Mouse (Mus musculus): ENCODE results near the gene Arfip1.

Arfip1 gene

DNA sequence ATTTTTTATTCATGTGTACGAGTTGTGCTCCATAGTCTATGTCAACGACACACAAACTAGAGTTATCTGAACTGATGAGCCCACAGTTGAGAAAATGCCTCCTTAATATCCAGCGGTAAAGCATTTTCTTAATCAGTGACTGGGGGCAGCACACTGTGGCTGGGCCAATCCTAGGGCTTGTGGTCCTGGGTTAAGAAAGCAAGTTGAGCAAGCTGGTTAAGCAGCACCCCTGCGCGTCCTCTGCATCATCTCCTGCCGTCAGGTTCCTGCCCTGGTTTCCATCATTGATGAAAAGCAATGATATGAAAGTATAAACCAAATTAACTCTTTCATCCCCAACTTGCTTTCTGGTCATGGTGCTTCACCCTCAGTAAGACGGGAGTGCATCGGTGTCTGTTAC is 89.8 kb downstream of the Arfip1 start:
- in situ Hi-C loops (cut with MboI, MseI), result no loop called here

DNA sequence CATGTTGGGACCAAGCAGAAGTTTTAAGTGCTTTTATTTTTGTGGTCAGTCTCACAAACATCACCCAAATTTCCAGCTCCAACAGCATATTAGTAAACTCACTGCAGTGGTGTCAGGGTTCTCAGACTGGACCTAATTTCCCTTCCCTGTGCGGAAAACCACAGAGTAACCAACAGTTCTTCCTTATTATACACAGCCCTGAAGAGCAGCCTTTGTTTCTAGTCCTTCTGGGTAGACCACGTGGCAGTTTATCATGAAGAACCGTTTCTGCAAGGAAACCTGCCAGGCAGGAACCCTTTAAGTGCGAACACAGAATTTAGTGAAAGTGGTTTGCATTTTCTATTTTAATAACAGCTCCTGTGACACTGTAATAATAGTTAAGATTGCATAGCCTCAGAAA is 90.3 kb downstream of the Arfip1 start:
- in situ Hi-C loops (cut with MboI, MseI), result no loop called here

DNA sequence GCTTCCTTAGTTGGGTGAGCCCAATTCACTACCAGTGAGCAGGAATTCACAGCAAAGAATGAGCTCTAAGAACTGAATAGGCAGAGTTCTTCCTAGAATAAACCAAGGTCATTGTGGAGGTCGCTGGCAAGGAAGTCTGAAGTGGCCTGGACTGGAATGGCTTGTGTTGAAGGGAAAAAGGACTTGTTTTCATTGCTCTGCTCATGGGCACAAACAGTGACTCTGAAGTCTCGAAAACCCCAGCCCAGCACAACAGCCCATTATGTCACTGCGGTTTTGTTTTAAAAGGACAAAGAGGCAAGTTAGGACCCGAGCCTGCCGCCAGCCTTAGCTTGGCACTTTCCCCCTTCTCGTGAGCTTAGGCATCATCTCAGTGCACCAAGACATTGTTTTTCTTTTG is 93.7 kb downstream of the Arfip1 start:
- in situ Hi-C loops (cut with MboI, MseI), result no loop called here

DNA sequence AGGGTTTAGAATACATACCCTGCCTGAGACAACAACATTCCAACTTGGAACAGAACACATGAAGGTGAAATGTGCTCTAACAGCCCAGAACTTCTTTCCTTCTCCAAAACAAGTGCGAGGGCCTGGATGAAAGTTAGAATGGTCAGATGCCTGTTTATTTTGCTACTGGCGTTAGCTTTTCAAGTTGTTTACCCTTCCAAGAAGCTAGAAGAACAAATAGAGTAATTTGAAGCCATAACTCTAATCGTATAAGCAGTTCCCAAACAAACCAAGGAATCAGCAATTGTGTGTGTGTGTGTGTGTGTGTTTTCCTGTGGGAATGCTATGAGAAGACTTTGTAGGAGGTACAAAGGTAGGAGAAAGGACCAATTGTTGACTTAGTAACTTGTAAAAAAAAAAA is 97.5 kb downstream of the Arfip1 start:
- in situ Hi-C loops (cut with MboI, MseI), result loop anchor here in 1 of 2 experiments (5.0 kb wide), 1 partner anchor 133 kb away; no protein-coding TSS in a partner anchor

DNA sequence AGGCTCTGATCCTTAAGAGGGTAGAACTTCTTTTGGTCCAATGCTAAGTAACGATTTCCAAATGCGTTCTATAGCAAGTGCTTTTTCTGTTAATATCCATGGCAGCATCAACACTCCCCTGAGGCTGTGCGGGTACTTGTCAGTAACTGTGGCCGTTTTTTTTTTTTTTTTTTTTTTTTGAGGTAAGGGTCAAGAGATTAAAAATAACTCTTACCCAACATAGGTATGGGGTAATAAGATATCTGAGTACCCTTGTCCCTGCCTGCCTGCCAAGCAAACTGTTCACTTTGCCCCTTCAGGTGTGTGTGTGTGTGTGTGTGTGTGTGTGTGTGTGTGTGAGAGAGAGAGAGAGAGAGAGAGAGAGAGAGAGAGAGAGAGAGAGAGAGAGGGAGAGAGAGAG is 98.1 kb downstream of the Arfip1 start:
- in situ Hi-C loops (cut with MboI, MseI), result loop anchor here in 1 of 2 experiments (5.0 kb wide), 1 partner anchor 132 kb away; no protein-coding TSS in a partner anchor

DNA sequence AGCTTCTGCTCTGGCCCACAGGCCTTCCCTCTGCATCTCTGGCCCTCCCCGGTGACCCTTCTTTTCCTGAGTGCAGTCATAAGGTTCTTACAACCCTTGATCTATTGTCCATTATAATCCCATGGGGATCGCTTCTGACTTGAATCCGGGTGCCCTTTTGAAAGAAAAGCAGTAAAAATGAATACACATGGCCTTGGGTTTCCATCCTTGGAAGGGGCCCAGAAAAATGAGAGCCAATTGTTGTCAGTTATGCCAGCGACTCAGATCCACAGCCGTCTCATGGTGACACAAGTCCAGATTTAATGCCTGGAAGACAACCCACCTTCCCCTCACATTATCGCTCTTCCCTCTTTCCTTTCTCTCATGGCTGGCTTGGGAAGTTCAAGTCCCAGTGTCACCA is 100.3 kb downstream of the Arfip1 start:
- in situ Hi-C loops (cut with MboI, MseI), result loop anchor here in 1 of 2 experiments (5.0 kb wide), 1 partner anchor 130 kb away; no protein-coding TSS in a partner anchor

DNA sequence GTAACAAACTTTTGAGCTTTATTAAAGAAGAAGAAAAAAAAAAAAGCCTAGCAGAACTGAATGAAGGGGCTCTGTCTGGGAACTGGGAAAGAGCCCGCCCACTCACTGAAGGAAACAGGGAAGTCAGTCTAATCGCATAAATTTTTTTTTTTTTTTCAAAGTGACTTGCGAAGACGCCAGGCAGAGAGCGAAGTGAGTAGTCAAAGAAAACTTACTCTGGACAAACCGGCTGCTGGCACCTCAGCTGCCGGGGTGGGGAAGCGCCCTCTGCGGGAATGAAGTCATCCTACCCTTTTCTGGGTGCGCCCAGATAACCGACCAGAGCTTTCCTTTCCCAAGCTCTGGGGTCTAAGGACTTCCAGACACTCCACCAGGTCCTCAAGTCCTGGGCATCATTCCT is 101.3 kb downstream of the Arfip1 start:
- in situ Hi-C loops (cut with MboI, MseI), result loop anchor here in 1 of 2 experiments (5.0 kb wide), 1 partner anchor 129 kb away; no protein-coding TSS in a partner anchor

DNA sequence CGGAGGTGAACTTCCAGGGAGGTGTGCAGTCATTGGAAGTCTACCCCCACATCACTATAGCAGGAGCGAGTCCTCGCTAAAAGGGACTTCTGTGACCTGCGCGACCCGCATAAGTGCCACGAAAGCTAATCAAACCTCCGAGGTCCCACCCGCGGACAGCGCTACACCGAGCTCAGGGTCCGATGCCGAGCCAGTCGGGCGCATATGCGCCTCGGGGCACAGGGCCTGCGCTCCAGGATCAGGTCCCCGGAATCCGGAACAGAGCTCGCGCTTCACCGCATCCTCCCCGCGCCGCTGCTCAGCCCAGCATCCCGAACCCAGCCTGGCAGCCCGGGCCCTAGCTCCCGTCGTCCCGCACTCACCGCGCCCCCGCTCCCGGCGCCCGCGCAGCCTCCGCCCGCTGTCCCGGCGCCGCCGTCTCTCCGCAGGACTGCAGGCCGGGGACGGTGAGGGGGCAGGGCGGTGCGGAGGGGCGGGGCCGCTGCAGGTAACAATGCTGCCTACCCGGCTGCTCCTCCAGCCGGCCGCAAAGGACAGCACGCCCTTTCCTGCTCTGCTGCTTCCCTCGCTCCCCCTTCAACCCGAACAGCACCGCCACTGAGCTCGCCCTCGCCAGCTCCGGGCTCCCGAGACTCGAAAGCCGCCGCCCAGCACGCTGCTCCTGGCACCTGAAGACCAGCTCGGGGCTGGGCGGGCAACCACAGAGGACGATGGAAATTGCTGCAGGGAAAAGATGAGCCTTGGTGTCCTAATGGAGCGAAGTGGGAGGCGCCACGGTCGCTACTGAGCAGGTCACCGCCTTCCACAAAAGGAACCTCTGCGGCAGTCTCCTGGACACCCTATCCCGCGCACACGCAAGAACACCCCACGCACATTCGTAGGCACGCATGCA is 102.2 kb downstream of the Arfip1 start, which contains the start of gene Fhdc1:
TSS of gene Fhdc1 (minus strand) at position 424 of the 892 bp plus-strand sequence.
- in situ Hi-C loops (cut with MboI, MseI), result loop anchor here in 1 of 2 experiments (5.0 kb wide), 1 partner anchor 128 kb away; no protein-coding TSS in a partner anchor

DNA sequence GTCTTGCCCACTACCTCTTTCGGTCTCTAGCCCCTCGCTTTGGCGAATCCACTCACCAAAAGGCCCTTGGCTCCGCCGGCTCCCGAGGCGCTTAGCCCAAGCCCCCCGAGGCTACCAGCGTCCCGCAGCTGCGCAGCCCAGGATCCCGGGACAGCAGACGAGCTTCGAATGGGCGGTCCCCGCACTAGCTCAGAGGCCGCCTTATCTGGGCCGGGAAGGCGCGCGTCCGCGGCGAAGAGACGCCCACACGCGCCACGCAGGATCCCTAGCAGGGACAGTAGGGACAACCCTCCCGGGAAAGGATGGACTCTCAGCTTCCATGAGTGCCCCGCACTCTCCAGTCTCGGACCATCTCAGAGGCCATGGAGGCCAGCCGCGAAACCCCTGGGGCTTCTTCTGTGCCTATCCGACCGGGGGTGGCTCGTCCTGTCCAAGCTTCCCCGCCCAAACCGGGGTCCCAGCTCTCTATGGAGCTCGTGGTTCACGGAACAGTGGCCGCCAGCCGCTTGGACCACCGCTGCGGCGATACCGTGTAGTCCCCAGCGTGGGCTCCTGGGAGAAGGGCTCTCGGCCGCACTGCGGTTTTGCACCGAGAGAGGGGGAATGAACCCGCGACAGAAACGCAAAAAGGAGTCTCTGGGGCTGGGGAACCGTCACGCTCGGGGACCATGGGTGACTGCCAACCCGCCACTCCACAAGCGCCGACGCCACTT is 103.0 kb downstream of the Arfip1 start:
- in situ Hi-C loops (cut with MboI, MseI), result loop anchor here in 1 of 2 experiments (5.0 kb wide), 1 partner anchor 127 kb away; no protein-coding TSS in a partner anchor

DNA sequence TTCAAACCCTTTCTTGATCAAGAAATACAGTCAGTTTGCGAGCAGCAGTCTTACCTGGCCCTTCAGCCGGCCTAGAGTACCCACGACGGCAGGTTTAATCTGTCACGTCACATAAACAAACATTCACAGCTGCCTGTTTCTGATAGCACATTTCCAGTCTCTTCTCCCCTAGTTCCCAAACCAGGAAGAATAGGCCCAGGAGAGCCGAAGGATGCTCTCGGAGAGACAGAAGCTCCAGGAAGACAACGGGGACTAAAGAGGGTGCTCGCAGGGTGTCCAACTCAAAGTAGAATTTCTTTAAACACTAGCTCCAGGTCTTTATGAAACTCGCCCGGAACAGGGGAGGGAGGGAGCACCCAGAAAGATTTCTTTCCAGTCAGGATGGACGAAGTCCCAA is 103.5 kb downstream of the Arfip1 start:
- in situ Hi-C loops (cut with MboI, MseI), result no loop called here

DNA sequence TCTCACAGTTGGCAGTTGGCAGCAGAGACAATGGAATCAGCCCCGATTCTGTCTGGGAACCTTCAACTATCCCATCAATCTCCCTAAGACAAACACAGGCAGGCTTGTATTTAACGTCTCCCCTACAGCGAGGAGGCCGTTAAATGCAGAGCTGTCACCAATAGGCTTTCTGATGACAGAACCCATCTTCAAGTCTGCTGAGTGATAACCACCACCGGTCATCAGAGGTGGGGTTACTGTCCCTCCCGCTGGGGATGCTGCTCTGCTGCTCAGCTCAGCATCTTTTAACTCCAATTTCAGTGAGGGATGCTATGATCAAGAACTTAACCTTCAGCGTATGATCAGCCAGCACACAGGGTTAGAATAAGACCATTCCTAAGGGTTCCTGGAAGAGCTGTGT is 104.2 kb downstream of the Arfip1 start:
- in situ Hi-C loops (cut with MboI, MseI), result no loop called here

DNA sequence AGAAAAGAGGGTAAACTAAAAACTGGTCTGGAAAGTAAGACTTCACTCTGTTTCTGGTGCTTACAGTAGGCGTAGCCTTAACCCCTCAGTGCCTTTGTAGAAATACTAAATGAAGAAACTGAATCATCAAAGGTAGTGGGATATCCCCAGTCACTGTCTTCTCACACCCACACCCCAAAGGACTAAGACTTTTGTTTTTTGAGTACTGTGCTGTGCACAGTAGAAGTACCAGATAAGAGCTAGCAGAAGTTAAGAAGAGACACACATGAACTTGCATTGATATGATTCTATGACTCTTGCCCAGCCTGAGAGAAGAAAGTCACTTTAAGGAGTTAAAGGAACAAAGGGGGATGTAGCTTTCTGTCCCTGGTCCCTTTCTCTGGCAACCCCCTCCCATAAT is 104.9 kb downstream of the Arfip1 start:
- in situ Hi-C loops (cut with MboI, MseI), result no loop called here

DNA sequence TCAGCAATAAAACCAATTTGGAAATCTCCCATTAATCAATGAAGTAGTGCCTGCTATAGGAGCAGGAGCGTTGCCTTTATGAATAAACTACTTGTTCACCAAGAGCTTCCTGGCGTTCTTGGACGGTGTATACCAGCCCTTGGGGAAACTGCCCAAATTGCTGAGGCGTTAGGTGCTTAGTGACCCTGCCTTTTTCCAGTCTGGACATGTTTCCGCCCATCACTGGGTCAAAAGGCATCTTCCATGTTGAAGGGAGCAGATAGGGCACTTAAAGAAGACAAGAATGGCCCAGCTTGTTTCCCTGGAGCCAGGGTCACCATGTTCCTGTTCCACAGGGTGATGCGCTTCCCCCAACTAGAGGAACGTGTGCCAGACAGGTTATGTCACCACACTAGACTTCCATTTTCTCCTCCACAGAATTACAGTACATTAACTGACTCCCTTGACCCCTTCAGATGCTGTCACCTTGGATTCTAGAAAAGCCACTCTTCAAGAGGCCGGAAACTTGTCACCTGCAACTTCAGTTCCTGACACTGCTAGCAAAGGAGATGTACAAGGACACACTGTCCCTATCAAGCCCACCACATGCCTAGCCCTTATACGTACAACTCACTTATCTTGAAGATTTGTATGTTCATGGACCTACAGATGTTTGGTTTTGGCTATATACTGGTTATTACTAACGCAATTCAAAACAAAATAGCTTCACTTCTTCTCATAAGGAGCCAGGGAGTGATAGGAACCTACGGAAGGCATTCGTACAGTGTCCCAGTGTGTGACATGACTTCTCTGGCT is 107.2 kb downstream of the Arfip1 start:
- in situ Hi-C loops (cut with MboI, MseI), result no loop called here

DNA sequence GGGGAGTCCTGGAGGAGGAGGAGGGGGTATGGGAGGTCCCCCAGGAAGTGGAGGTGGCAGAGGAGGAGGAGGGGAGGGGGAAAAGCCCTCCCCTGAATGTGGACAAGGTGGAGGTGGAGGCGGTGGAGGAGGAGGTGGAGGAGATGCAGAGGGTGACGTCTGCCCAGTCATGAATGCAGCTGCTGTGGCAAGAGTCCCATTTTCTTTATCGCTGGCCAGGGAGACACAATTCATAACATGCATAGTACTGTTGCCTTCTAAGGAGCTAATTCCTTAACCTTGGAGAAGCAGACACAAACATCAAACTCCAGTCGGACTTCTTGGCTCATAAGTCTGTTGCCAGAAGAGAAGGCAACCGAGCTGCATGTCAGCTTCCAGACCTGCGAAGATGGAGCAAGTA is 108.0 kb downstream of the Arfip1 start:
- in situ Hi-C loops (cut with MboI, MseI), result no loop called here

DNA sequence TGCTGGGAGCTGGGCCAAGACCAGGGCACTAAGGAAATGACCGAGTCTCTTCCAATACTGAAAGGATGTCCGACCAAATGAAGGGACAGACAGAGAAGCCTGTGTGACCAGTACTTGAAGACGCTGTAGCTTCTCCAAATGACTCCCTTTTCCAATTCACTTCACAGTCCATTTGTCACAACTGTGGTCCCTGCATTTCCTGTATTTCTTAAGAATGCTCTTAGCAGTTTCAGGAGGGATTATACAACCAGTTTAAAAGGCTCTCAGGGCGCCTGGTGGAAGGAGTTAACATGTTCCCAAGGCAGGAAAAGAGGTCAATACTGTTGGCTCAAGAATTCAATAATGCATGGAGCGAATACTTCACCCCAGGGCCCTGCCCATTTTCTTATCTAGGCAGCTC is 109.5 kb downstream of the Arfip1 start:
- in situ Hi-C loops (cut with MboI, MseI), result no loop called here

DNA sequence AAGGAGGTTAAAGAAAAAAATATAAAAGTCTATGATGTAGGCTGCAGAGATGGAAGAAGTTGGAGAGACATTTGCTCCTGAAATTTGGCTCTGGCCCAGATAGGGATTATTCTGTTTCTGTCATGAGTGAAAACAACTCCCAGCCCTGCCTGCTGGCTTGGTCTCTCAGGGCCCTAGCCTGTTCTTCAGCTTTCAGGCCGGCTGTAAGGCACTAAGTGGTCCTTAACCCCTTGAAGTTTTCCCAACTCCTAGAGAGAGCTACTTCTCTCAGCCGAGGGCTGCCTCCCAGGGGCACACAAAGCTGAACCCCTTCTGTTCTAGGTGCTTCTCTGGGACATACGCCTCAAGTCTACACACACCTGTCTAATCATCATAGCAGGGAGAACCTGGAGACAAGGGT is 109.9 kb downstream of the Arfip1 start:
- in situ Hi-C loops (cut with MboI, MseI), result no loop called here

DNA sequence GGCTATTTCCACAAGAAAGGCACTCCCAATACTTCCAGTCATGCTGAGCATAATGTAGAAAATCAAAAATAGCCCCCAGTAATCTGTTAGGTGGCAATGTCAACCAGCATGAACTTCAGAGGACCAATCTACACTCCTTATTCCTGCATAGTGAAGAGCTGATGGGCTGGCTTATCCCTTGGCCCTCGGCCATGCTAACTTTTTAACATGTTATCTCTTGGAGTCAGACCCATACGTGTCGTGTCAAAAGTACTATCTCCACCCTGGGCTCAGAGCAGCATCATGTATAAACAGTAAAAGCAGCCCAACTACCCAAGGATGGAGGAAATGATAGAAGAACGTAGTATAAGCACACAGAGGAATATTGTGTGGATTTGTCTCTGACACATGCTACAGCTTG is 111.3 kb downstream of the Arfip1 start:
- in situ Hi-C loops (cut with MboI, MseI), result no loop called here

DNA sequence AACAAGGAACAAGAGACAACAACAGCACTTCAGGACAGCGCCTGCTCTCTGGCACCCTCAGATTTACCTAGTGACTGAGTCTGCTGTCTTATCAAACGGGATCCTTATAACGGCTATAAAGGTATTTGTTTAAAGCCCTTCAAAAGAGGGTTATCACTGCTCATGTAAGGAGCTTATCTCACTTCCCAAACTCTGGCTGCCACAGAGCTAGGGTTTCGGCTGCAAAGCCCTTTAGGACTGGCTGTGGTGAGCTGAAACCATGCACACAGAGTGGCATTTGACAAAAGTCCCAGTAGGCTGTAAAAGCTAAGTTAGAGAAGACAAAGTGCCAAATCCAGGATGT is 114.3 kb downstream of the Arfip1 start:
- in situ Hi-C loops (cut with MboI, MseI), result no loop called here

DNA sequence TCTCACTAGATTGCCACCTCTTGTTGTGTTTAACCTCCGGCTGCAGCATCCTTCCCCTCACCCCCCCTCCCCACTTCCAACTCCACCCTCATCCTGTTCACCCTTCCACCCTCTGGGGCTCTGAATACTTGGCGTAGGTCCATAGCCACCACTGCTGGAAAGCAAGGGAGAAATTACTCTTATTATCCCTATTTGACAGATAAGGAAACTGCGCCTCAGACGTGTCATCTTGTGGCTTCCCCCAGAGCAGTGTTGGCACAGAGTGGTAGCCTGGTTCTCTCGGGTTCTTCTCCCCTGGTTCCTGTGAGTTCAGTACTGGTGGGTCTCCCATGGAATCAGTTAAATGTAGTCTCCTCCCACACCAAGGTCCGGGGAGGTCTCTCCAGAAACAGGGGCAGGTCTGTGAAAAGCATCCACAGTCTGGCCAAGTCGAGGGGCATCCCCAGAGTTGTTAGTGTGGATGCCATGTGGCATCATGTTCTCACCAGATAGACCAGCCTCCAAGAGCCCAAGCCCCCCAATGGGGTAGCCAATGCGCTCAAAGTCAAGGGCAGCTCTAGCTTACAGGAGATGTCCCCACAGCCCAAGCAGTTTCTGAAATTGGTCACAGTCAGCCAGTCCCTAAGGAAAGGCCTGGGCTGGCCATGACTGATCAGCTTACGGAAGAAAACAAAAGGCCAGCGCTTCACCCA is 114.9 kb downstream of the Arfip1 start:
- in situ Hi-C loops (cut with MboI, MseI), result no loop called here

DNA sequence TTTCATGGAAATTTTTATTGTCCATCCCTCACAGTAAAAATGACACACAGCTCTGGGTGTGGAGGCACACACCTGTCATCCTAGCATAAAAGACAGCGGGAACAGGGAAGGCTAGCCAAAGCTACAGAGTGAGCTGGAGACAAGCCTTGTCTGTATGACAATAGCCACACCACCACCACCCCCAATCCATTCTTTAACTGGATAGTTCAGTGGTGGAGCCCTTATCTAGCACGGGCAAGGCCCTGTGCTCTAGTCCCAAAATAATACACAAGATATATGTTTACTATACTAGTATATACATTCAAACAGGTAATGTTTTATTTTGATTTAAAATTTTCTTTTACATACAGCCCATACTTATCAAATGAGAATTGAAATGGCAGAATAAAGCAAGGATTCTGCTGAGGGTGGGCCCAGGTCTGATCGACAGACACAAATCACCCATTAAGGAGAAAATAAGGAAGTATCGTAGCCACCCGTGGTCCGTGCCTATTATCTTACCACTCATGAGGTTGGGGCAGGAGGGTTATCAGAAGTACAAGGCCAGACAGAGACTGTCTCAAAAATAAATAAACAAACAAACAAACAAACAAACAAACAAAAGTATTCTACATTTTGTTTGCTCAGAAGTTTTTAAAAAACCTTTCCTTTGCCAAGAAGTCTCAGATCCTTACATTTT is 116.5 kb downstream of the Arfip1 start:
- in situ Hi-C loops (cut with MboI, MseI), result no loop called here
